Mouse (Mus musculus) B cell, adult (primary cell): ENCODE data around the gene Mocs1. TPM values are rescaled to one million over a fixed set of nuclear protein-coding genes. Genes with fewer than 3 reads are reported as not detected.

Experiments used
- total RNA-seq: library from RNA; stranded (reverse); gene quantifications from 4 replicates; pipeline ENCODE4 v1.2.4, GENCODE M21; 2023; ENCODE audit not compliant: inconsistent age

Gene Mocs1
- total RNA-seq = 18.3 to 27.7 TPM (median 23.6 TPM) in 4 replicates

DNA sequence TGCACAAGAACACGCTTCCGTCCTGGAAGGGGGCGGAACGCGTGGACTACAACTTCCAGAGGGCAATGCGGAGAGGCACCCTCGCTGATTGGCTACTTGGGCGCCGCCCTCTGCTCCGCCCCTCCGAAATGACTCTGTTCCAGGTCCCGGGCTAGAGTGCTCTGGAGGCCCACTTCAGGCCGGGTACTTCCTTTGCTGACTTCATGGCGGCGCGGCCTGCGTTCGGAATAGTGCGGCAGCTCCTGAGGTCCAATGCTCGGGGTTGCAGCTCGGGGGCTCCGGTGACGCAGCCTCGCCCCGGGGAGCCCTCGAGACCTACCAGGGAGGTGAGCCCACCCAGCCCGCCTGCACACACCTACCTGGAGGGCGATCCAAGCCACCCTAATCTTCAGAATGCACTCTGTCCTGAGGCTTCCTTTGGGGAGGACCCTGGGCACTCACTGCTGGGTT is at the start of gene Mocs1:
TSS of gene Mocs1 (plus strand) at position 124 of the 450 bp plus-strand sequence.

Other genes starting within 250 kb of the Mocs1 start
- gene Daam2, start 136.0 kb downstream of the Mocs1 start, total RNA-seq = not detected in 4 replicates
- gene Kif6, start 186.8 kb downstream of the Mocs1 start, total RNA-seq = not detected in 4 replicates